Mouse (Mus musculus) MEL (cell line): ENCODE data around the gene Bmp2k. TPM values are rescaled to one million over a fixed set of nuclear protein-coding genes. Genes with fewer than 3 reads are reported as not detected.

ENCODE experiments used
- DNase-seq: peaks from one replicate; pipeline ENCODE4 v3.0.0; 2011; ENCODE audit warnings: low read depth, low spot score
- H3K27ac ChIP-seq: 2 replicates; pipeline ENCODE4 v1.5.1; 2012; ENCODE audit warnings: low read depth, mild to moderate bottlenecking, control low read depth, low read length, moderate library complexity; ENCODE audit not compliant: control insufficient read depth
- H3K27me3 ChIP-seq, 2 experiments: fragments of 150-350 bp in 1 of 2; sonication (generic) in 1 of 2; 2 replicates each; pipeline ENCODE4 v1.6.1; 2012; ENCODE audit warnings: low read length in 2 of 2, mild to moderate bottlenecking in 2 of 2, improper control_type of control experiment in 1 of 2, moderate library complexity in 1 of 2; ENCODE audit not compliant: insufficient read depth in 2 of 2, control insufficient read depth in 1 of 2
- H3K36me3 ChIP-seq, 2 experiments: 2 replicates each; pipeline ENCODE4 v1.6.1; 2012 to 2014; ENCODE audit warnings: low read length in 2 of 2, improper control_type of control experiment in 1 of 2, inconsistent platforms in 1 of 2, mild to moderate bottlenecking in 1 of 2; ENCODE audit not compliant: insufficient read depth in 2 of 2, control insufficient read depth in 1 of 2
- H3K4me1 ChIP-seq, 2 experiments: fragments of 150-350 bp in 1 of 2; sonication (generic) in 1 of 2; 2 replicates each; pipeline ENCODE4 v1.6.1; 2012; ENCODE audit warnings: low read length in 2 of 2, improper control_type of control experiment in 1 of 2, mild to moderate bottlenecking in 1 of 2; ENCODE audit not compliant: insufficient read depth in 2 of 2, control insufficient read depth in 1 of 2
- H3K4me3 ChIP-seq, 2 experiments: fragments of 150-350 bp in 1 of 2; sonication (generic) in 1 of 2; 2 replicates each; pipeline ENCODE4 v1.5.1; 2012; ENCODE audit warnings: low read depth in 2 of 2, low read length in 2 of 2, mild to moderate bottlenecking in 2 of 2, moderate library complexity in 2 of 2, control low read depth in 1 of 2, improper control_type of control experiment in 1 of 2; ENCODE audit not compliant: control insufficient read depth in 1 of 2, insufficient read depth in 1 of 2
- H3K79me2 ChIP-seq: 2 replicates; pipeline ENCODE4 v1.6.1; 2012; ENCODE audit warnings: mild to moderate bottlenecking, low read length, moderate library complexity; ENCODE audit not compliant: control insufficient read depth, poor library complexity, insufficient read depth
- H3K9ac ChIP-seq: 2 replicates; pipeline ENCODE4 v1.6.1; 2012; ENCODE audit warnings: low read depth, mild to moderate bottlenecking, control low read depth, low read length, moderate library complexity; ENCODE audit not compliant: control insufficient read depth, poor library complexity, severe bottlenecking
- H3K9me3 ChIP-seq: fragments of 150-350 bp; sonication (generic); replicated peaks from 2 replicates; pipeline ENCODE4 v1.6.1; 2012; ENCODE audit warnings: mild to moderate bottlenecking, low read length, improper control_type of control experiment, moderate library complexity; ENCODE audit not compliant: insufficient read depth
- CHD1 ChIP-seq: IDR thresholded peaks from 2 replicates; pipeline ENCODE4 v1.6.1; 2012; ENCODE audit warnings: low read depth, mild to moderate bottlenecking, inconsistent platforms, low read length, improper control_type of control experiment
- E2F4 ChIP-seq: IDR thresholded peaks from 2 replicates; pipeline ENCODE4 v1.6.1; 2011; ENCODE audit warnings: low read depth, low read length, improper control_type of control experiment, borderline replicate concordance
- ELF1 ChIP-seq: IDR thresholded peaks from 2 replicates; pipeline ENCODE4 v1.6.1; 2014; ENCODE audit warnings: low read depth, mild to moderate bottlenecking, inconsistent platforms, low read length, improper control_type of control experiment, moderate library complexity
- EP300 ChIP-seq, 2 experiments: IDR thresholded peaks; 2 replicates each; pipeline ENCODE4 v1.6.1; 2011; ENCODE audit warnings: improper control_type of control experiment in 2 of 2, low read length in 2 of 2, low read depth in 1 of 2, mild to moderate bottlenecking in 1 of 2
- GATA1 ChIP-seq: IDR thresholded peaks from 2 replicates; pipeline ENCODE4 v1.6.1; 2011; ENCODE audit warnings: low read depth, low read length, improper control_type of control experiment
- HCFC1 ChIP-seq: IDR thresholded peaks from 2 replicates; pipeline ENCODE4 v1.6.1; 2012; ENCODE audit warnings: low read depth, mild to moderate bottlenecking, inconsistent platforms, low read length, improper control_type of control experiment, moderate library complexity
- JUND ChIP-seq: IDR thresholded peaks from 2 replicates; pipeline ENCODE4 v1.6.1; 2011; ENCODE audit warnings: low read depth, mild to moderate bottlenecking, improper control_type of control experiment, low read length
- MAZ ChIP-seq: IDR thresholded peaks from 2 replicates; pipeline ENCODE4 v1.6.1; 2012; ENCODE audit warnings: low read depth, mild to moderate bottlenecking, inconsistent platforms, low read length, improper control_type of control experiment
- MXI1 ChIP-seq: IDR thresholded peaks from 2 replicates; pipeline ENCODE4 v1.6.1; 2011; ENCODE audit warnings: mild to moderate bottlenecking, low read depth, low read length, improper control_type of control experiment
- MYB ChIP-seq: IDR thresholded peaks from 2 replicates; pipeline ENCODE4 v1.6.1; 2011; ENCODE audit warnings: mild to moderate bottlenecking, low read depth, low read length, improper control_type of control experiment
- NELFE ChIP-seq: IDR thresholded peaks from 2 replicates; pipeline ENCODE4 v1.6.1; 2011; ENCODE audit warnings: low read depth, low read length, improper control_type of control experiment
- POLR2A ChIP-seq, 2 experiments: IDR thresholded peaks; 2 replicates each; pipeline ENCODE4 v1.6.1; 2011 to 2012; ENCODE audit warnings: low read length in 2 of 2, mild to moderate bottlenecking in 2 of 2, control low read depth in 1 of 2, improper control_type of control experiment in 1 of 2, low read depth in 1 of 2, moderate library complexity in 1 of 2; ENCODE audit not compliant: control insufficient read depth in 1 of 2, insufficient read depth in 1 of 2, poor library complexity in 1 of 2
- SIN3A ChIP-seq: IDR thresholded peaks from 2 replicates; pipeline ENCODE4 v1.6.1; 2012; ENCODE audit warnings: low read length, improper control_type of control experiment, inconsistent platforms
- SMC3 ChIP-seq: IDR thresholded peaks from 2 replicates; pipeline ENCODE4 v1.6.1; 2011; ENCODE audit warnings: low read depth, low read length, improper control_type of control experiment
- UBTF ChIP-seq: IDR thresholded peaks from 2 replicates; pipeline ENCODE4 v1.6.1; 2012; ENCODE audit warnings: low read depth, mild to moderate bottlenecking, inconsistent platforms, low read length, improper control_type of control experiment, moderate library complexity, borderline replicate concordance; ENCODE audit not compliant: insufficient read depth
- polyA plus RNA-seq, 2 experiments: library from polyadenylated mRNA; stranded (reverse) in 1 of 2; unstranded in 1 of 2; fragments of >175 nt in 1 of 2; fragments of >200 nt in 1 of 2; gene quantifications; 2 replicates each; pipeline versions ENCODE4 v1.2.1 to v1.2.4; 2012; ENCODE audit warnings: low replicate concordance in 2 of 2, low read depth in 1 of 2; ENCODE audit not compliant: insufficient read length in 2 of 2, insufficient read depth in 1 of 2, missing spikeins in 1 of 2
- total RNA-seq: library from RNA; depleted of rRNA; stranded (reverse); fragments of 300-350 nt; gene quantifications from 2 replicates; pipeline ENCODE4 v1.2.3, GENCODE M21; 2012

Bmp2k gene
- total and polyA plus RNA-seq, 3 experiments = 10.8 to 16.3 TPM; not detected in 1

GRCm38 (mm10) chr5:97110697-97111096 is 113.2 kb downstream of the Bmp2k start:
- Histone ChIP-seq H3K9me3 (no peaks in the 10 kb centered on the region), H3K27ac (no peak overlapping the region), H3K4me3 (peak overlapping the region; percentile 72 to 90), H3K27me3 (no peaks in the 10 kb centered on the region), H3K9ac (peak overlapping the region; percentile 75), H3K79me2 (no peaks in the 10 kb centered on the region), H3K4me1 (peaks cover 17 to 27% of the 10 kb centered on the region in 2 experiments; a peak in 3 of 4 replicates), H3K36me3 (peaks cover 0 to 21% of the 10 kb centered on the region in 2 experiments; a peak in 2 of 4 replicates)
- TF ChIP-seq SIN3A (0 out of 2 replicates have a peak, but pooled peaks have one; percentile 3), UBTF (no peak)
- DNase-seq = peak; percentile 15

DNA sequence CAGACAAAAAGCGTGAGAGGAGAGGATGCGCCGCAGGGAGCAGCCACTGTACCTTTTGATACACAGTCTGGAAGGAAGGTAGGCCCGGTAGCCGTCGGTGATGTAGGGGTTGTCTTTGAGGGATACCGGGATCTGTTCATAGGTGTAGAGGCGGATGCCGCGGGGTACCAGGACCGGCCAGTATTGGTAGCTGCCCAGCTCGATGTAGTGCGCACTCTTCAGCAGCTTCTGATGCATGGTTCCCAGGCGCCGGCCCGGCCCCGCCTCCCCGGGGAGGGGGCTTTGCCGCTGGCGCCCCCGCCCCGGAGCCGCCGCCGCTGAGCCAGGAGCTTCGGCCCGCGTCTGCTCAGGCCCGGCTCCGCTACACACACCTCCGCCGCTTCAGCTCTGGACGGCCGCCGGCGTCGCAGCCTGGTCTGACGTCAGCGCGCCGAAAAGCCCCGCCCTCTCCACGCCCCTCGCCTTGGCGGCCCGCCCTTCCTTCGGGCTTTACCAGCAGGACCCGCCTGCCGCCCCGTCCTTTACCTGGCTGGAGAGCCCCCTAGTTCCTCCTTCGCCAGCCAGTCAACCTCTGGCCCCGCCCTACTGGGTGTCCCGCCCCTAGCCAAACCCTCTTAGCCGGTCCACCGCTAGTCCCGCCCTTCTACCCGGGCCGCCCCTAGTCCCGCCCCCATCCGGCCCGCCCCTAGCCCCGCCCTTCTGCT is 113.9 kb downstream of the Bmp2k start, which contains the start of gene Paqr3:
TSS of gene Paqr3 (minus strand) at position 390 of the 704 bp plus-strand sequence.
- peak within 1 kb of the TSS; percentile 75 for H3K9ac ChIP-seq
- TF ChIP-seq CHD1 = no peak
- no peak for TF ChIP-seq MYB
- peak; percentile 34 to 55; a peak in 1 of 4 replicates for TF ChIP-seq POLR2A (IDR thresholded peaks at IDR 0.05; ENCODE audit: control insufficient read depth in 1 of 2, insufficient read depth in 1 of 2, low read depth in 1 of 2, low read length in 2 of 2, poor library complexity in 1 of 2)
- 0 out of 2 replicates have a peak, but pooled peaks have one; percentile 9 for TF ChIP-seq SMC3
- peak; percentile 61 for TF ChIP-seq ELF1
- peak; percentile 59 for TF ChIP-seq NELFE
- 0 out of 2 replicates have a peak, but pooled peaks have one; percentile 34 for TF ChIP-seq MXI1
- TF ChIP-seq HCFC1 = peak; percentile 59
- no peaks in the 10 kb centered on the region for H3K27me3 ChIP-seq
- peak; percentile 96 for DNase-seq
- H3K4me3 ChIP-seq = peak within 1 kb of the TSS; percentile 72 to 90
- H3K27ac ChIP-seq = no peak within 1 kb of the TSS
- no peaks in the 10 kb centered on the region for H3K79me2 ChIP-seq
- H3K4me1 ChIP-seq = peaks cover 17 to 27% of the 10 kb centered on the region in 2 experiments; a peak in 3 of 4 replicates
- H3K9me3 ChIP-seq = no peaks in the 10 kb centered on the region
- H3K36me3 ChIP-seq = peaks cover 0 to 21% of the 10 kb centered on the region in 2 experiments; a peak in 2 of 4 replicates

- H3K4me3 ChIP-seq = no peak overlapping the region
- H3K27ac ChIP-seq = no peak overlapping the region
- TF ChIP-seq EP300 (IDR thresholded peaks at IDR 0.05; ENCODE audit: low read depth in 1 of 2, low read length in 2 of 2) (no peak), JUND (no peak), MAZ (no peak), GATA1 (no peak), E2F4 (no peak), UBTF (no peak)
- DNase-seq = no peak
- no peaks in the 10 kb centered on the region for H3K4me1 ChIP-seq
- H3K79me2 ChIP-seq = no peaks in the 10 kb centered on the region
- no peaks in the 10 kb centered on the region for H3K9me3 ChIP-seq
- no peak overlapping the region for H3K9ac ChIP-seq
- no peaks in the 10 kb centered on the region for H3K27me3 ChIP-seq
- no peaks in the 10 kb centered on the region for H3K36me3 ChIP-seq
Observed at GRCm38 (mm10) chr5:97124977-97125376, 127.5 kb downstream of the Bmp2k start.
